Mouse (Mus musculus) midbrain, embryonic 15.5 days (tissue): ENCODE measurements around the gene Msantd2. TPM values are rescaled to one million over a fixed set of nuclear protein-coding genes. Genes with fewer than 3 reads are reported as not detected.
A peak's percentile ranks its signal among the peaks of the same experiment; 100 is the strongest.

ENCODE experiments used
- ATAC-seq: fragments of 200-750 bp; cut with Nextera tagmentation; replicated peaks from 2 replicates; pipeline ENCODE4 v1.8.0; 2017; ENCODE audit warnings: moderate TSS enrichment
- H3K27ac ChIP-seq: fragments of 300-500 bp; sonication (generic); 2 replicates; pipeline ENCODE4 v1.5.1; 2015; ENCODE audit warnings: mild to moderate bottlenecking, inconsistent platforms
- H3K27me3 ChIP-seq: fragments of 300-500 bp; sonication (generic); replicated peaks from 2 replicates; pipeline ENCODE4 v1.6.1; 2015; ENCODE audit warnings: inconsistent platforms
- H3K36me3 ChIP-seq: fragments of 300-500 bp; sonication (generic); replicated peaks from 2 replicates; pipeline ENCODE4 v1.6.1; 2015; ENCODE audit warnings: inconsistent platforms
- H3K4me1 ChIP-seq: fragments of 300-500 bp; sonication (generic); 2 replicates; pipeline ENCODE4 v1.6.1; 2015; ENCODE audit warnings: inconsistent platforms
- H3K4me2 ChIP-seq: fragments of 300-500 bp; sonication (generic); 2 replicates; pipeline ENCODE4 v1.6.1; 2015; ENCODE audit warnings: inconsistent platforms, mild to moderate bottlenecking, moderate library complexity
- H3K4me3 ChIP-seq: fragments of 300-500 bp; sonication (generic); 2 replicates; pipeline ENCODE4 v1.5.1; 2015; ENCODE audit warnings: mild to moderate bottlenecking, inconsistent platforms
- H3K9ac ChIP-seq: fragments of 300-500 bp; sonication (generic); 2 replicates; pipeline ENCODE4 v1.6.1; 2015; ENCODE audit warnings: mild to moderate bottlenecking, inconsistent platforms
- H3K9me3 ChIP-seq: fragments of 300-500 bp; sonication (generic); 2 replicates; pipeline ENCODE4 v1.6.1; 2016; ENCODE audit warnings: inconsistent platforms
- WGBS: fragments of 180-500 bp; shearing (Covaris S2); methylation state at CpG from one replicate; pipeline ENCODE4 v1.1.7; 2015; ENCODE audit warnings: mixed read lengths; 5-methylcytosine and 5-hydroxymethylcytosine counted together
- polyA plus RNA-seq: library from polyadenylated mRNA; unstranded; fragments of >200 nt; fragmentation: Nextera tagmentation; extraction: Ambion mirVana; gene quantifications from 2 replicates; pipeline ENCODE4 v1.2.1, GENCODE M21; 2015

Msantd2 gene
- polyA plus RNA-seq, 1 experiment from 2014 or later = 33.8 TPM

- Histone ChIP-seq H3K9me3 (no peaks in the 10 kb centered on the region), H3K4me1 (peaks cover 7% of the 10 kb centered on the region; the same call in 1 of the 2 replicates), H3K9ac (no peak overlapping the region), H3K27ac (no peak overlapping the region), H3K27me3 (no peaks in the 10 kb centered on the region), H3K36me3 (no peaks in the 10 kb centered on the region), H3K4me3 (no peak overlapping the region), H3K4me2 (no peak overlapping the region)
- no peak for ATAC-seq
- WGBS = 76% methylated on average over 3 of the region's 3 CpGs
Observed at GRCm38 (mm10) chr9:37514456-37514855, 25.3 kb downstream of the Msantd2 start.

- WGBS = 86% methylated on average over 1 of the region's 1 CpGs
- H3K27ac ChIP-seq = no peak overlapping the region
- H3K27me3 ChIP-seq = no peaks in the 10 kb centered on the region
- no peak overlapping the region for H3K4me2 ChIP-seq
- H3K9ac ChIP-seq = no peak overlapping the region
- no peak for ATAC-seq
- H3K36me3 ChIP-seq = no peaks in the 10 kb centered on the region
- H3K4me1 ChIP-seq = peaks cover 7% of the 10 kb centered on the region; the same call in 1 of the 2 replicates
- no peaks in the 10 kb centered on the region for H3K9me3 ChIP-seq
- no peak overlapping the region for H3K4me3 ChIP-seq
Observed at GRCm38 (mm10) chr9:37517467-37517866, 28.3 kb downstream of the Msantd2 start.

GRCm38 (mm10) chr9:37518991-37519390 is 29.9 kb downstream of the Msantd2 start:
- Histone ChIP-seq H3K4me1 (peaks cover 7% of the 10 kb centered on the region; the same call in 1 of the 2 replicates), H3K27ac (no peak overlapping the region), H3K27me3 (no peaks in the 10 kb centered on the region), H3K9me3 (no peaks in the 10 kb centered on the region), H3K9ac (no peak overlapping the region), H3K4me2 (no peak overlapping the region), H3K4me3 (no peak overlapping the region), H3K36me3 (no peaks in the 10 kb centered on the region; the same call in 1 of the 2 replicates)
- WGBS = 92% methylated on average over 8 of the region's 8 CpGs
- ATAC-seq = no peak

- no peaks in the 10 kb centered on the region for H3K27me3 ChIP-seq
- H3K4me2 ChIP-seq = no peak overlapping the region
- H3K9me3 ChIP-seq = no peaks in the 10 kb centered on the region
- H3K36me3 ChIP-seq = no peaks in the 10 kb centered on the region; the same call in none of the 2 replicates
- ATAC-seq = no peak
- 94% methylated on average over 2 of the region's 2 CpGs for WGBS
- H3K9ac ChIP-seq = no peak overlapping the region
- H3K4me1 ChIP-seq = peaks cover 7% of the 10 kb centered on the region; the same call in 1 of the 2 replicates
- no peak overlapping the region for H3K27ac ChIP-seq
- no peak overlapping the region for H3K4me3 ChIP-seq
Observed at GRCm38 (mm10) chr9:37519995-37520394, 30.9 kb downstream of the Msantd2 start.

GRCm38 (mm10) chr9:37525461-37525860 is 36.3 kb downstream of the Msantd2 start:
- Histone ChIP-seq H3K4me3 (no peak overlapping the region), H3K4me1 (peaks cover 13% of the 10 kb centered on the region), H3K36me3 (no peaks in the 10 kb centered on the region; the same call in none of the 2 replicates), H3K4me2 (no peak overlapping the region), H3K9me3 (no peaks in the 10 kb centered on the region), H3K9ac (no peak overlapping the region), H3K27me3 (peaks cover 37% of the 10 kb centered on the region), H3K27ac (no peak overlapping the region)
- 87% methylated on average over 2 of the region's 2 CpGs for WGBS
- no peak for ATAC-seq

GRCm38 (mm10) chr9:37526443-37527395 is 37.6 kb downstream of the Msantd2 start:
- Histone ChIP-seq H3K4me1 (peaks cover 23% of the 10 kb centered on the region), H3K27ac (no peak overlapping the region), H3K9ac (no peak overlapping the region), H3K9me3 (no peaks in the 10 kb centered on the region), H3K27me3 (peaks cover 43% of the 10 kb centered on the region), H3K4me2 (0 out of 2 replicates have a peak overlapping the region, but pooled peaks have one; percentile 3), H3K36me3 (no peaks in the 10 kb centered on the region; the same call in none of the 2 replicates), H3K4me3 (0 out of 2 replicates have a peak overlapping the region, but pooled peaks have one; percentile 4)
- ATAC-seq = peak; percentile 13; the same call in 1 of the 2 replicates
- 26% methylated on average over 21 of the region's 21 CpGs for WGBS

GRCm38 (mm10) chr9:37527396-37528224 is 38.5 kb downstream of the Msantd2 start, which contains the start of gene Esam:
Gene Esam (plus strand): TSS chr9:37528078.
- Histone ChIP-seq H3K27ac (no peak within 1 kb of the TSS), H3K27me3 (peaks cover 47% of the 10 kb centered on the region), H3K36me3 (no peaks in the 10 kb centered on the region; the same call in none of the 2 replicates), H3K9ac (no peak within 1 kb of the TSS), H3K4me1 (peaks cover 23% of the 10 kb centered on the region), H3K4me2 (peak within 1 kb of the TSS; percentile 3; the same call in 1 of the 2 replicates), H3K4me3 (peak within 1 kb of the TSS; percentile 4; the same call in 1 of the 2 replicates), H3K9me3 (no peaks in the 10 kb centered on the region)
- WGBS = 6% methylated on average over 41 of the region's 41 CpGs
- no peak for ATAC-seq

GRCm38 (mm10) chr9:37528225-37528970 is 39.3 kb downstream of the Msantd2 start:
- Histone ChIP-seq H3K36me3 (no peaks in the 10 kb centered on the region; the same call in none of the 2 replicates), H3K9me3 (no peaks in the 10 kb centered on the region), H3K9ac (no peak overlapping the region), H3K4me1 (peaks cover 23% of the 10 kb centered on the region), H3K27ac (no peak overlapping the region), H3K4me2 (no peak overlapping the region), H3K4me3 (peak overlapping the region; percentile 4; the same call in 1 of the 2 replicates), H3K27me3 (peaks cover 47% of the 10 kb centered on the region)
- ATAC-seq = no peak
- 22% methylated on average over 9 of the region's 9 CpGs for WGBS

- Histone ChIP-seq H3K4me3 (peak overlapping the region; percentile 34), H3K4me1 (peaks cover 23% of the 10 kb centered on the region), H3K4me2 (peak overlapping the region; percentile 57), H3K36me3 (no peaks in the 10 kb centered on the region), H3K27me3 (peaks cover 47% of the 10 kb centered on the region), H3K9ac (peak overlapping the region; percentile 32), H3K9me3 (no peaks in the 10 kb centered on the region), H3K27ac (no peak overlapping the region)
- 2% methylated on average over 32 of the region's 32 CpGs for WGBS
- ATAC-seq = peak; percentile 46
Observed at GRCm38 (mm10) chr9:37530031-37530887, 41.1 kb downstream of the Msantd2 start.

- peaks cover 46% of the 10 kb centered on the region for H3K27me3 ChIP-seq
- H3K4me2 ChIP-seq = peak overlapping the region; percentile 57
- WGBS = 2% methylated on average over 31 of the region's 31 CpGs
- peaks cover 23% of the 10 kb centered on the region for H3K4me1 ChIP-seq
- H3K9ac ChIP-seq = peak overlapping the region; percentile 17
- no peaks in the 10 kb centered on the region for H3K9me3 ChIP-seq
- peak; percentile 59; the same call in 1 of the 2 replicates for ATAC-seq
- H3K27ac ChIP-seq = no peak overlapping the region
- H3K36me3 ChIP-seq = no peaks in the 10 kb centered on the region
- peak overlapping the region; percentile 34 for H3K4me3 ChIP-seq
Observed at GRCm38 (mm10) chr9:37530888-37531705, 42.0 kb downstream of the Msantd2 start.
